Mouse (Mus musculus) erythroblast, embryonic 14.5 days (primary cell): ENCODE data around the gene Tfpi.
"Not testable (repeated sequence)": the region's sequence is repeated elsewhere in the genome, so short reads cannot be mapped to it uniquely, and the experiment has no call there.

ENCODE experiments used
- GATA1 ChIP-seq: IDR thresholded peaks from 2 replicates; pipeline ENCODE4 v1.6.1; 2012; ENCODE audit warnings: low read length, inconsistent platforms, mixed read lengths
- TAL1 ChIP-seq: IDR thresholded peaks from 3 replicates; pipeline ENCODE4 v1.6.1; 2012; ENCODE audit warnings: low read length, inconsistent platforms, mixed read lengths

GRCm38 (mm10) chr2:84388537-84388936 is 88.0 kb downstream of the Tfpi start:
- TF ChIP-seq GATA1, TAL1: not testable (repeated sequence)
